Mouse (Mus musculus): ENCODE data around the gene Med18. TPM values are rescaled to one million over a fixed set of nuclear protein-coding genes. Genes with fewer than 3 reads are reported as not detected.
A peak's percentile ranks its signal among the peaks of the same experiment; 100 is the strongest.

The Med18 gene
- total RNA-seq (2017) = 16.4 and 17.8 TPM in 2 replicates

DNA sequence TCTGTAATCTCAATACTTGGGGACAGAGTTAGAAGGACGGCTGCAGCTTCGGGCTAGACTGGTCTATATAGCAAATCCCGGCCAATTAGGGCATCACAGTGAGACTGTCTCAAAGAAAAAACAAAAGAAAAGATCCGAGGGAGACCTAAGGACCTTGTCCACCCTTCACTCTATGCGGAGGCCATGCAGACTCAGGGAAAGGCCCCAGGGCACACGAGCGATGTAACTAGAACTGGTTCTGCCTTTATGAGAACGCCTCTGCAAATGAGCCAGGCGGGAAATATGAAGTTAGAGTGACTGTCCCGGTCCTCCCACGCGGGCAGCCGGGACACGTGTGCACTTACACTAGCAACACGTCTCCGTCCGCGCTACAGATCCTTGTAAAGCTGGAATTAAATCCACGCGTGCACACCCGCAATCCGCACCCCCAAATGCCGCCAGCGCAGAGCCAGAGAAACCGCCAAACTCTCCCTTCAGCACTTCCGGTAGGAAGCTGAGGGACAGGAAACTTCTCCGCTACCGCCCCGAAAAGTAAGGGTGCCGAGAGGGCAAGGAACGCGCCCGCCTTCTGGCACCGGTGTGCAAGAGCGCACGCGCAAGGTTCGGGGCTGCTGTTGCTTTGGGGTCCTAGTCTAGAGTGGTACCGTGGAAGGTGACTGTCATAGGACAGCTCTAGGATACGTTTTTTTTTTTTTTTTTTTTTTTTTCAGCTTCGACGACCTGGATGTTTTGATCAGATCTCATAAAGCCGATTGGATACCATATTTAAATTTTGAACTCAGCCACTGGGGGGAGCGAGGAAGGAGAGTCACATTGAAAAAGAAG, at the start of gene Med18:
TSS of gene Med18 (minus strand) at position 492 of the 825 bp plus-strand sequence.
- peak; percentile 95 for ATAC-seq (replicated peaks; ENCODE audit: low read depth, poor library complexity, severe bottlenecking)

DNA sequence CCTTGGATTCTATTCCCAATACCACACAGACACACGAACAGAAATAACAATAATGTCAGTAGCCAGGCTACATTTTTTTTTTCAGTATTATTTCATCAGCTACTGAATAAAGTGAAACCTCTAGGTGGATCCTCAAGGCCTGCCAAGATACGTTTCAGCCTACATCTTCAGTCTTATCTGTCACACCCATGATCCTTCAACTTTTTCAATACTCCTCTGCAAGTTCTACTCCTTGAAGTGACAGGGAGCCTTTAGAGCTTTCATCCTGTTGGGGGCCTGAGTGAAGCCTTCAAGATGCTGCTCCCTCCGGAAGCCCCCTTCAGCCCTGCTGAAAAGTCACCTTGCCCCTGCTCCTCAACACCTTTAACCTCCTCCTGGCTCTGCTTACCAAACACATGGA, 48.4 kb upstream of the Med18 start:
- ATAC-seq (replicated peaks; ENCODE audit: low read depth, poor library complexity, severe bottlenecking) = no peak

DNA sequence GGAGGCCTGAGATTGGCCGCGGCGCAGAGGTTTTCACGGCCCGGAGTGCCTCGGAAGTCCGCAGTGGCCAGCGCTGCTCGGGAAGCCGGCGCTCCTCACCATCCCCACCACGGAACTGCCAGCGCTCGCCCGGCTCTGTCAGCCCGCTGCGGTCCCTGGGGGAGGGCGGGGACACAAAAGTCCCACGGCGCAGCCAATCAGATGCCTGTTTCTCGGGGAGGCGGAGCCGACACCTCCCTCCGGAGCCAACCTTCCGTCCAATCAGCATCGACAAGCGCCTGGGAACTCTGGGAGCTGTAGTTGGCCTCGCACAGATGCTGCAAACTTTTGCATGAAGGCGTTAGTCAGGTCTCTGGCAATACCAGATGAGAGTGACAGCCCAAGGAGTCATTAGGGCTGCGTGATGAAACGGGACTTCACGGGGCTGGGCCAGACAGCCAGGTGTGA, 46.7 kb upstream of the Med18 start, which contains the start of gene Sesn2:
TSS of gene Sesn2 (minus strand) at position 150 of the 447 bp plus-strand sequence.
- ATAC-seq (replicated peaks; ENCODE audit: low read depth, poor library complexity, severe bottlenecking) = peak; percentile 89

DNA sequence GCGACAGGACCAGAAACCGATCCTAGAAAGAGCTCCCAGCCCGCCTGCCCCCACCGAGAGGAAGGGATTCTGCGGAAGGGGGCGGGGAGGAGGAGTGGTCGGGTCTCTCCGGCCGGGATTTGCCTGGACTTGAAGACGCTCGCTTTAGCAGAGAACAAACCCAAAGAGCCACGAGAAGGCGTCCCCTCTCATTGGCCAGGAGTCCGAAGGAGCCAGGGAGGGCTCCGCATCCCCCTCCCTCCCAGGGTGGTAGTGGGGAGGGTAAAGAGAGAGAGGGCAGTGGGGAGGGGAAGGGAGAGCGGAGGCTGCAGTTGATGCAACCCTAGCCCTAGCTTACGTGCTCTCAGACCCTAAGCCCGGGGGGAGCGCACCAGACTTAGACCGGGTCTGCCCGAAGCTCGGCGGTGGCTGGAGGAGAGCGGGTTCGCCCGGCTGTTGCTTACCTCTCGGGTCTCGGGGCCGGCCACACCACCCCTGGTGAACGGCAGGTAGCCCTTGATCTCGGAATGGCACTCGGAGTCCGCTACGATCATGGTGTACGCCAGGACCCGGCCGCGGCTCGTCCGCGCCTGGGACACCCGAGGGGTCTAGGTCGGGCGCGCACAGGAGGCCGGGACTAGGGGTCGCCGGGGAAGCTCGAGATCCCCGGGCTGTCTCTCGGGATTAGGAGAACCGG, 46.0 kb upstream of the Med18 start:
- ATAC-seq (replicated peaks; ENCODE audit: low read depth, poor library complexity, severe bottlenecking) = peak; percentile 36

DNA sequence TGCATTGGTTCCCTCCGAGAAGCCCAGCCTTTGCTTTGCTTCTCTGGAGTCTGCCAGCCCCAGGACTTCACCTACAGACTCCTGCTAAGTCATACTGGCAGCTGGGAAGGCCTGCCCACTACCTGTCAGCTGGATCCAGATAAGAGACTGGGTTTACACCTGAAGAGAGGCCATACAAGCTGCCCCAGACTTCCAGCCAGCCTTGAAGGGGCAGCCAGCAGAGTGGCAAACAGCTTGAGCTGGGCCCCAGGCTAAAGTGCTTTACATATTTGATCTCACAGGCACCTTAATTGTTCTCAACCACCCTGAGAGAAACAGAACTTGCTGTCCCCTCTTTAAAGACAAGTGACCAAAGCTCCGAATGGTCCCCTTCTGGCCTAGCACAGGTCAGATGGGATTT, 43.5 kb upstream of the Med18 start:
- ATAC-seq (replicated peaks; ENCODE audit: low read depth, poor library complexity, severe bottlenecking) = no peak

DNA sequence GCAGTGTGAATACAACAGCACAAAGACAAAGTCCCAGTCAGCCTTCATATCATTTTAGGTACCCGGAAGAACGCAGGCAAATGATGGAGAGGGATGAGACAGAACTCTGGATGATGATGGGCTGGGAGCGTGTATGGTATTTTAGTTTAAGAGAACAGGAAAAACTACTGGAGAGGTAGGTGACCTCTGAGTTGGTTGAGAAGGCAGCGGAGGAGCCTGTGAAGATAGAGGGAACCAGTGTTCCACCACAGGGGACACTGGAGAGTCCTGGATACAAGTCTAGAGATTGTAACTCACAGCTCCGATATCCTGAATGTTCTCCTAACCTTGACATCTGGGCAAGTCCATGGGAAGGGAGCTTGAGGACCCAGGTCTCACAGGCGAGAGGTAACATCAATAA, 42.5 kb upstream of the Med18 start:
- ATAC-seq (replicated peaks; ENCODE audit: low read depth, poor library complexity, severe bottlenecking) = no peak

DNA sequence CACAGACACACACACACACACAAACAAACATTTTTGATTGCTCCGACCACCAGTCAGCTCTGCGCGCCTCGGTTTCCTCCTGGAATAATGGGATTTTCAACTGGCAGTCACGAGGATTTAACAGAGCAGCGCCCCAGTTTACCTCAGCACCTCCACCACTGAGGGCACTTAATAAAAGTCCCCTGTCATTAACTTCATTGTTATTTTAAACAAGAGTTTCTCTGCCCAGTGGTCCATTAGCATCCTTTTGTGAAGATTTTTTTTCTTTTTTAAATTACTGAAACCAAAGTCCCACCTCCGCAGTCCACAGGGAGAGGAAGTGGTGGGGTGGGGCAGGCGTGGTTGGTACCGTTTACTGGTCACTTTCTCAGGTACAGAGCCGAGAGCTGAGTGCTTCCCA, 42.1 kb upstream of the Med18 start:
- ATAC-seq (replicated peaks; ENCODE audit: low read depth, poor library complexity, severe bottlenecking) = no peak

DNA sequence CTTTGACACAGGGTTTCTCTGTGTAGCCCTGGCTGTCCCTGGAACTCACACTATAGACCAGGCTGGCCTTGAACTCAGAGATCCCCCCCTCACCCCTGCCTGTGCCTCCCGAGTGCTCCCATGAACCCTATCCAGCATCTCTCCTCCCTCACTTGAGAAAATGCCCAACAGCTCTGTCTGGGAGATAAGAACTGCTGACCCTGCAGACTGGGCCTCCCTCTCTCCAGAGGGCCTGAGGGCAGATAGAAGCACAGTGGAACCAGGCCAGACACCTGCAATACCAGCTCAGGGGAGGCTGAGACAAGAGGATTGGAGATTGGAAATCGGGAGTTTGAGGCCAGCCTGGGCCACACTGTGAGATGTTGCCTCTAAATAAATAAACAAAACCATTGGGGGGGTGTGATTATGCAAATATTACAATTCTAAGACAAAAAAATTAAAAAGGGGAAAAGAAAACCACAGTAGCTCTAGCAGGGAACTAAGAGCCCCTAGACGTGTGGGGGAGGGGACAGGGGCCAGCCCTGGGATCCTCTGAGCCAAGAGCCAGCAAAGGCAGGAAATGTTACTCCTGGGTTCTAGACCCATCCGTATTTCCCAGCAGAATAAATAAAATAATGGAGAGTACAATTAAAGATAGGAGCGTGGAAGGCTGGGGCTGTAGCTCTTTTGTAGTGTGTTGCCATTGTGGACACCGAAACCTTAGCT, 41.5 kb upstream of the Med18 start:
- ATAC-seq (replicated peaks; ENCODE audit: low read depth, poor library complexity, severe bottlenecking) = no peak

DNA sequence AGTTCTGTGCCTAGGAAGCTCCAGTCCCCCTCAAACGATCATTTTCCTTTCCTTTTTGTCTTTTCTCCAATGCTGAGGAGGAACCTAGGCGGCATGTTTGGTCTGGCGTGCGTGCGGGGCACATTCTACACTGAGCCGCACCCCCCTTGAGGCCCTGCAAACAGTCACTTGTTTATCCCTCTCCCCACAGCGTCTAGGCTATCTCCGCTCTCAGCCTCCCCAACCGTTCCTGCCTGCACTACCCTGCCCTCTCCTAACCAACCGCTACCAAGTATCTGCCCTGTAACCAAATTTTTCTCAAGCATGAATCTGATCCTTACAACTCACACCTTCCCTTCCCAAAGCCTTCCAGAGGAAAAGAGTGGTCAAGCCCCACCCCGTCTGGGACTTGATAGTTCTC, 39.6 kb upstream of the Med18 start:
- ATAC-seq (replicated peaks; ENCODE audit: low read depth, poor library complexity, severe bottlenecking) = no peak

DNA sequence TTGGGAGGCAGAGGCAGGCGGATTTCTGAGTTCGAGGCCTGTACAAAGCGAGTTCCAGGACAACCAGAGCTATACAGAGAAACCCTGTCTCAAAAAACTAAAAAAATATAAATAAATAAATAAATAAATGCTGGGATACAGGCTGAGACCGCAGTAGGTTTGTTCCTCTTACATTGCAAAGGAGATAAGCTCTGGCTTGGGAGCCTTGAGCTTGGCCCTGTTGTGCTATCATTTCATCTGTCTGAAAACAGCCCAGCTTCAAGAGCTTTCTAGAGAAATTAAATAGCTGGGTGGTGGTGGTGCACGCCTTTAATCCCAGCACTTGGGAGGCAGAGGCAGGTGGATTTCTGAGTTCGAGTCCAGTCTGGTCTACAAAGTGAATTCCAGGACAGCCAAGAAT, 37.9 kb upstream of the Med18 start:
- no peak for ATAC-seq (replicated peaks; ENCODE audit: low read depth, poor library complexity, severe bottlenecking)

DNA sequence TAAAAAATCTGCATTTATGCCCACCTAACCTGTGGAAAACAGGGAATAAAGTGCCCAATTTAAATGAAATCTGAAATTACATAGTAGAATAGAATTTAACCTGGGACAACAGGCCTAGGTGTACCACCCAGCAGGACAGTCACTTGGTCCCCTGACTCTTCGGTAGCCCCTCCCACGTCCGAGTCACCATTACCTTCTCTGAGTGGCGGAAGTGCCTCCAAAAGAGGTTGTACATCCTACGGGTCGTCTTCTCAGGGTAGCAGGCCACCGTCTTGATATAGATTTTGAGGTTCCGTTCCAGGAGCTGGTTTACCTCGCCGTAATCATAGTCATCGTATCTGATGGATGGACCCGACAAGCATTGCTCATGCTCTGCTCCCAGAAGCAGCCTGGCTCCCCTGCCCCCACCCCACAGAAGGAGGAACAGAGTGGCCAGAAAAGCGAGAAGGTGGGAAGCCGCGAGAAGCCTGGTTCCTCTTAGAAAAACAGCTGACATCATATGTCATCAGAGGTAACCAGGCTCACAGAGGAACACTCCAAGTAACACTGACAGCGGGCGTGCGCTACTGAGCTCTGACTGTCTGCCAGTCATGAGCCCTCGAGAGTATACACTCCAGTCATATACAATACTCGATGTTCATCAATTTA, 30.7 kb upstream of the Med18 start:
- ATAC-seq (replicated peaks; ENCODE audit: low read depth, poor library complexity, severe bottlenecking) = peak; percentile 86

DNA sequence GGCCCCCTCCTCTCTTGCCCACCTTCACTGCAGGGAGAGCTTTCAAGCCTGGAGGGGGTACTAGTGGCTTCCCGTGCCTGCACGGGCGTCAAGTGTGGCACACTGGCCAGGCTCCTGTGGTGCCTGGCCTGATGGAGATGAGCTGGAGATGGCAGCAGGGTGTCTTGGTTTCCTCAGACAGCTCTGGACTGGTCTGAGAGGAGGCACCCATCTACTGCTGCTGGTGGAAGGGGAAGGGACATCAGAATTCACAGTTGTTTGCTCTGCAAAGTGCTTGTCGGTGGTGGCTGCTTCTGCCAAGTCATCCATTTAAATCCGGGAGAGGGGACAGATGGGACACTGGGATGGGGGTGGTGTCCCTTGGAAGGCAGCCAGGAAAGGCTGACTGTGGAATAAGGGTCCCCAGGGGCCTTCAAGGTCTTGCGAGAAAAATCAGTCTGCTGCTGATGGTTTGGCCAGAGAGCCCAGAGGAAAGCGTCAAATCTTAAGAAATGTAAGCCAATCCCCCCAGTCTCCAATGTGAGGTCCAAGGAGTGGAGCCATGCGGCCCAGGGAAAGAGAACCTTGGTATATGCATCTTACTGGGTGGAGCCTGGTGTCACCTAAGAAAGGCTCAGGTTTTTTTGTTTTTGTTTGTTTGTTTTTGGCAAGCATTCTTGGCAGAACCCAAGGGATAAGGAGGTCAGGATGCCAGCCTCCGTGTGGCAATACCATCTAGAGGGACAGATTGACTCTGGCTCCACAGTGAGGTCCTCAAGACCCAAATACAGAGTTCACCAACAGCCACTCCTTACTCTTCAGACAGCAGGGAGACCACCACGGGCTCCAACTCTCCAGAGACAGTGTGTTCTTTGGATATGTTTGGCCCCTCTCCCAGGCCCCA, 28.7 kb upstream of the Med18 start:
- ATAC-seq (replicated peaks; ENCODE audit: low read depth, poor library complexity, severe bottlenecking) = no peak

DNA sequence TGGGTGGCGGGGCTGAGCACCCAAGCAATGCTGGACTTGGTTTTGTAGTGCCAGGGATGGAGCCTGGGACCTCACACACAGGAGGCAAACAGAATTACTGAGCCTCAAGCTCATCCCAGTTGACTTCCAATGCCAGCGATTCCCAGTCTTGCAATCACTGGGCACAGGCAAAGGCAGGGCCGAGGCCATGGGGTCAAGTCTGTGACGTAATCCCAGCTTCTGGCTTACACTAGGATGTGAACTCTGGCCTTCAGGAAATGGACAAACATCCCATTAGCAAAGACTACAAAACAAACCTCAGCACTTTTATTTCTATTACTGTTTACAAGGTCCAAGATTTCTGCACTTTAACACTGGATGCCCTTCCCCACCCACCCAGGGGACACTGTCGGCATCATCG, 28.0 kb upstream of the Med18 start:
- no peak for ATAC-seq (replicated peaks; ENCODE audit: low read depth, poor library complexity, severe bottlenecking)

DNA sequence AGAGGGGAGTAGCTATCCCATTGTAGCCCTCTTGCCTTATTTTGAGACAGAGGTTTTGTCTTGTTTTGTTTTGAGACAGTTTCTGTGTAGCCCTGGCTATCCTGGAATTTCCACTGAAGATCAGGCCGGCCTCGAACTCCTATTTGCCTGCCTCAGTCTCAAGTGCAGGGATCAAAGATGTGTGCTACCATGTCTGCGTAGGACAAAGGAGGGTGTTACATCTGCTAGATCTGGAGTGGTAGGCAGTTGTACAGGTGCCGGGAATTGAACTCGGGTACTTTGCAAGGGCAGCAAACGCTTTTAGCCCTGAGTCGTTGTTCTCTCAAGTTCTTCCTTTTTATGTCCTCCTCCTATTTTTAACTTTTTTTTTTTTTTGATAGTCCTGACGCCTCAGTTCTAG, 27.3 kb upstream of the Med18 start:
- no peak for ATAC-seq (replicated peaks; ENCODE audit: low read depth, poor library complexity, severe bottlenecking)

DNA sequence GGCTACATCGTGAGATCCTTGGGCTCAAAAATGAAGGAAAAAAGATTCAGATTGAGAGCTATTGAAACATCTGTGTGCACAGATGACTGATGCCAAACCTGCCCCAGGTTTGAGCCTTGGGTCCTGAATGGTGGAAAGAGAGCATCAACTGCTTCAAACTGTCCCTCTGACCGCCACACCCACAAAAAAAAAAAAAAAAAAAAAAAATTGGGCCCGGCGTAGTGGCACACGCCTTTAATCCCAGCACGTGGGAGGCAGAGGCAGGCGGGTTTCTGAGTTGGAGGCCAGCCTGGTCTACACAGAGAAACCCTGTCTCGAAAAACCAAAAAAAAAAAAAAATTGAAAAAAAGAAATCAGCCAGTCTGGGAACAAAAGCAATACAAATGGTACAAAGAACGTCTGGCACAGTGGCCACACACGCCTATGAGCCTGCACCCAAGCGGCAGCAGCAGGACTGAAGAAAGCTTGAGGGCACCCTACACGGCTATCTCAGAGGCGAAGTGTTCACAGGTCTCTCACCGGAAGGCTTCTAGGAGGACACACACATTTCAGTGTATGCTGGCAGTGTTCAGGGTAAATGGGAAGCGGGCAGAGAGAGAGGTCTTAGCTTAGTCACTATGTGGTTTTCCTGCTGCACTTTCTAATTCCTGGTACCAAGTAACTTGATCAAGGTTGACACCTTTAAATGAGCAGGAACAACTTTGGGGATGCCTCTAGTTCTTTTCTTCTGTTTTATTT, 26.7 kb upstream of the Med18 start:
- ATAC-seq (replicated peaks; ENCODE audit: low read depth, poor library complexity, severe bottlenecking) = peak; percentile 52

DNA sequence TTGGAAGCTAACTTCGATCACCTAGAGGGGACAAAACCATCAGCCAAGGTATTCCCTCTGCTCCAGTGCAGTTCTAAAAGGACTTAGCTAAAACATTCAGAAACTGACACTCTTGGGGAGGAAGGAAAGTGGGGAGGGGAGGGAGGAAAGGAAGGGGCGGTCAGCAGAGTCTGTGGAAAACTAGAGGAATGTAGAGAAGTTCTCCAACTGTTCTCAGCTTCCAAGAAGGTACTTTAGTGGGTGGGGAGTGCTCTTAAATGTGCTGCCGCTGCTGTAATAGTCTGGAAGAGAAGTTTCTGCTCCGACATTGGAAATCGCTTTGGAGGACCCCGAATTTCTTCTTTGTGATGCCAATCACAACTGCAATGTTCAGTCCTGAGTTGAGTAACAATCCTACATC, 25.3 kb upstream of the Med18 start:
- no peak for ATAC-seq (replicated peaks; ENCODE audit: low read depth, poor library complexity, severe bottlenecking)

DNA sequence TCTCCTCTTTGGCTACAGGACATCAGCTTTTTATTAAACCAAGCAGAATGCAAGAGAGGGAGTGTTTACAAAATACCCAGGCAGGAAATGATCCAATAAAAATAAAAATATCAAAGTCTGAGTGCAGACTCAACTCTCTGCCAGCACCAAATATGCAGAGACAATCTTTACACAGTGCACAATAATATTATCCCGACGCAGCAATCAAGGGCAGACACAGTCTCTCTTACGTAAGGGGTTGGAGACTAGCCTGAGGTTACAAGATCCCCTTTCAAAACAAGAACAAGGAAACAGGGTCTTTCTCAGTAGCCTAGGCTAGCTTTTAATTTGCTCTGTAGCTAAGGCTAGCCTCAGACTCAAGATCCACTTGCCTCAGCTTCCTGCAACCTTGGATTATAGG, 24.8 kb upstream of the Med18 start:
- no peak for ATAC-seq (replicated peaks; ENCODE audit: low read depth, poor library complexity, severe bottlenecking)

DNA sequence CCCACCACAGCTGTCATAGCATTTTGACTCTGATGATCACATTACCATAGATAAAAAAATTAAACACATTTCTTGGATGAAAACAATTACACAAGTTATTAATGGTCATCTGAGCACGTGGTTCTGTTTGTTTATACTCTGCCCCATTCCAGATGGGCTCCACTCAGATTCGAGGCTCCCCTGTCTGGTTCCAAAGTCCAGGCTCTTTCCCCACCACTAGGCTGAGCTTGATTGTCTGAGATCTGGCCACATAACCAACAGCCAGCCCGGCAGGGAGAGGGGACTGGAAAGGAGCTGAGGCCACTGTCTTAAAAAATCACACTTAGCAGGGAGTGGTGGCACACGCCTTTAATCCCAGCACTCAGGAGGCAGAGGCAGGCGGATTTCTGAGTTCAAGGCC, 21.1 kb upstream of the Med18 start:
- ATAC-seq (replicated peaks; ENCODE audit: low read depth, poor library complexity, severe bottlenecking) = no peak

DNA sequence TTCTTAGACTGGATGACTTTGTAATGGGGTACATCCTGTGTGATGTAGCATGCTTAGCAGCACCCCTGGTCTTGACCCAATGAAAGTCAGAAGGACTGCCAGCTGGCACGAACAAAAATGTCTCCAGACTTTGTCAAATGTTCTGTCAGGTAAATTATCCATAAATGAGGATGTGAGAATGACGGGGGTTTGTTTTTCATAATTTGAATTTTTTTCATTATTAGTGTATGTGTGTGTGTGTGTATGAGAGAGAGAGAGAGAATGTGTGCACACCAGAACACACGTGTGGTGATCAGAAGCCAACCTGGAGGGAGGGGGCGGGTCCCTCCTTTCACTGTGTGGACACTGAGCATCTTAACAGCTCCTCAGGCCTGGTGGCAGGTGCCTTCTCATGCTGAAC, 20.5 kb upstream of the Med18 start:
- no peak for ATAC-seq (replicated peaks; ENCODE audit: low read depth, poor library complexity, severe bottlenecking)

Data from common myeloid progenitor, adult 5-6 weeks (primary cell).